Mouse (Mus musculus) gastrocnemius, postnatal 14 days (tissue): ENCODE data around the gene Gmpr. TPM values are rescaled to one million over a fixed set of nuclear protein-coding genes. Genes with fewer than 3 reads are reported as not detected.

Experiments used
- DNase-seq: peaks from one replicate; pipeline ENCODE4 v3.0.0; 2021; ENCODE audit warnings: mixed read lengths
- intact Hi-C: fragments of 180-260 bp; cut with DNase I; formaldehyde crosslinking; loops from one replicate; pipeline ENCODE4 v1.15.1; 2025; ENCODE audit warnings: low total_unique reads
- total RNA-seq, 2 experiments: library from RNA; stranded (reverse); gene quantifications; 2 replicates each; pipeline ENCODE4 v1.2.3; 2021

Gene Gmpr
- total RNA-seq, 2 experiments from 2014 or later: 135 to 147 TPM

- DNase-seq: no peak
- intact Hi-C loops: no loop called here
Observed at GRCm38 (mm10) chr13:45535731-45536453, 28.6 kb downstream of the Gmpr start.

- intact Hi-C loops: no loop called here
- no peak for DNase-seq
Observed at GRCm38 (mm10) chr13:45537110-45537509, 29.9 kb downstream of the Gmpr start.

- intact Hi-C loops: no loop called here
Observed at GRCm38 (mm10) chr13:45538091-45538490, 30.8 kb downstream of the Gmpr start.

GRCm38 (mm10) chr13:45538532-45539204 lies 31.4 kb downstream of the Gmpr start:
- intact Hi-C loops: no loop called here
- DNase-seq: peak; percentile 69

More at GRCm38 (mm10) chr13:45538091-45538490, 30.8 kb downstream of the Gmpr start:
- no peak for DNase-seq

- intact Hi-C loops: no loop called here
- peak; percentile 79 for DNase-seq
Observed at GRCm38 (mm10) chr13:45539205-45539568, 31.9 kb downstream of the Gmpr start.

GRCm38 (mm10) chr13:45545974-45546373 lies 38.7 kb downstream of the Gmpr start:
- DNase-seq: no peak
- intact Hi-C loops: no loop called here

GRCm38 (mm10) chr13:45546946-45547345 lies 39.7 kb downstream of the Gmpr start:
- intact Hi-C loops: no loop called here
- no peak for DNase-seq

- intact Hi-C loops: no loop called here
- no peak for DNase-seq
Observed at GRCm38 (mm10) chr13:45547549-45547948, 40.3 kb downstream of the Gmpr start.

GRCm38 (mm10) chr13:45553674-45554073 lies 46.4 kb downstream of the Gmpr start:
- no peak for DNase-seq
- intact Hi-C loops: no loop called here

- no peak for DNase-seq
- intact Hi-C loops: no loop called here
Observed at GRCm38 (mm10) chr13:45558367-45558766, 51.1 kb downstream of the Gmpr start.

GRCm38 (mm10) chr13:45559258-45559657 lies 52.0 kb downstream of the Gmpr start:
- intact Hi-C loops: no loop called here
- DNase-seq: no peak

- intact Hi-C loops: no loop called here
- no peak for DNase-seq
Observed at GRCm38 (mm10) chr13:45560543-45560942, 53.3 kb downstream of the Gmpr start.

GRCm38 (mm10) chr13:45562011-45562410 lies 54.8 kb downstream of the Gmpr start:
- intact Hi-C loops: no loop called here
- DNase-seq: no peak

GRCm38 (mm10) chr13:45564946-45565345 lies 57.7 kb downstream of the Gmpr start:
- no peak for DNase-seq
- intact Hi-C loops: no loop called here

GRCm38 (mm10) chr13:45569932-45570331 lies 62.7 kb downstream of the Gmpr start:
- DNase-seq: no peak
- intact Hi-C loops: no loop called here

- intact Hi-C loops: no loop called here
- peak; percentile 68 for DNase-seq
Observed at GRCm38 (mm10) chr13:45571795-45572262, 64.6 kb downstream of the Gmpr start.

- intact Hi-C loops: no loop called here
- peak; percentile 57 for DNase-seq
Observed at GRCm38 (mm10) chr13:45572768-45573167, 65.5 kb downstream of the Gmpr start.

GRCm38 (mm10) chr13:45576185-45576584 lies 68.9 kb downstream of the Gmpr start:
- intact Hi-C loops: no loop called here
- peak; percentile 86 for DNase-seq

GRCm38 (mm10) chr13:45577366-45577765 lies 70.1 kb downstream of the Gmpr start:
- intact Hi-C loops: no loop called here

GRCm38 (mm10) chr13:45577784-45578183 lies 70.5 kb downstream of the Gmpr start:
- DNase-seq: peak; percentile 37
- intact Hi-C loops: no loop called here

More at GRCm38 (mm10) chr13:45577366-45577765, 70.1 kb downstream of the Gmpr start:
- DNase-seq: no peak

GRCm38 (mm10) chr13:45579751-45580150 lies 72.5 kb downstream of the Gmpr start:
- intact Hi-C loops: no loop called here
- DNase-seq: no peak
